Mouse (Mus musculus) cortical plate, adult 2 months (tissue): ENCODE results near the gene Ninj2.

Experiments
- CTCF ChIP-seq: fragments of 200-500 bp; IDR thresholded peaks from 2 replicates; pipeline ENCODE4 v1.5.1; 2011; ENCODE audit warnings: mild to moderate bottlenecking, control low read depth, low read length; ENCODE audit not compliant: insufficient read depth; ENCODE audit errors: extremely low read depth
- POLR2A ChIP-seq: fragments of 200-500 bp; IDR thresholded peaks from 2 replicates; pipeline ENCODE4 v1.6.1; 2011; ENCODE audit warnings: mild to moderate bottlenecking, low read length, control low read depth; ENCODE audit not compliant: insufficient read depth; ENCODE audit errors: extremely low read depth

GRCm38 (mm10) chr6:120175650-120176049 is 82.5 kb downstream of the Ninj2 start:
- TF ChIP-seq CTCF (no peak), POLR2A (no peak)
